Mouse (Mus musculus) liver, embryonic 12.5 days (tissue): ENCODE results near the gene Sim2. TPM values are rescaled to one million over a fixed set of nuclear protein-coding genes. Genes with fewer than 3 reads are reported as not detected.
A peak's percentile ranks its signal among the peaks of the same experiment; 100 is the strongest.

Source experiments
- ATAC-seq: fragments of 200-750 bp; cut with Nextera tagmentation; 2 replicates; pipeline ENCODE4 v1.8.0; 2017; ENCODE audit warnings: moderate number of reproducible peaks, mild to moderate bottlenecking, moderate library complexity
- H3K27ac ChIP-seq: fragments of 300-500 bp; sonication (generic); 2 replicates; pipeline ENCODE4 v1.5.1; 2016; ENCODE audit warnings: mild to moderate bottlenecking
- H3K27me3 ChIP-seq: fragments of 300-500 bp; sonication (generic); replicated peaks from 2 replicates; pipeline ENCODE4 v1.6.1; 2016; ENCODE audit warnings: mild to moderate bottlenecking, moderate library complexity
- H3K36me3 ChIP-seq: fragments of 300-500 bp; sonication (generic); 2 replicates; pipeline ENCODE4 v1.6.1; 2016; ENCODE audit warnings: mild to moderate bottlenecking, moderate library complexity
- H3K4me1 ChIP-seq: fragments of 300-500 bp; sonication (generic); 2 replicates; pipeline ENCODE4 v1.6.1; 2016
- H3K4me2 ChIP-seq: fragments of 300-500 bp; sonication (generic); 2 replicates; pipeline ENCODE4 v1.6.1; 2016; ENCODE audit warnings: mild to moderate bottlenecking, moderate library complexity
- H3K4me3 ChIP-seq: fragments of 300-500 bp; sonication (generic); 2 replicates; pipeline ENCODE4 v1.5.1; 2016; ENCODE audit warnings: mild to moderate bottlenecking, moderate library complexity
- H3K9ac ChIP-seq: fragments of 300-500 bp; sonication (generic); 2 replicates; pipeline ENCODE4 v1.6.1; 2016; ENCODE audit warnings: mild to moderate bottlenecking, moderate library complexity
- H3K9me3 ChIP-seq: fragments of 300-500 bp; sonication (generic); replicated peaks from 2 replicates; pipeline ENCODE4 v1.6.1; 2016; ENCODE audit warnings: mild to moderate bottlenecking, moderate library complexity
- WGBS: fragments of 180-500 bp; shearing (Covaris S2); methylation state at CpG from one replicate; pipeline ENCODE4 v1.1.7; 2016; ENCODE audit not compliant: insufficient replicate concordance; 5-methylcytosine and 5-hydroxymethylcytosine counted together
- polyA plus RNA-seq: library from polyadenylated mRNA; unstranded; fragments of >200 nt; fragmentation: Nextera tagmentation; extraction: Ambion mirVana; gene quantifications from 2 replicates; pipeline ENCODE4 v1.2.1, GENCODE M21; 2016

Gene Sim2
- polyA plus RNA-seq, 1 experiment from 2014 or later, result not detected

DNA sequence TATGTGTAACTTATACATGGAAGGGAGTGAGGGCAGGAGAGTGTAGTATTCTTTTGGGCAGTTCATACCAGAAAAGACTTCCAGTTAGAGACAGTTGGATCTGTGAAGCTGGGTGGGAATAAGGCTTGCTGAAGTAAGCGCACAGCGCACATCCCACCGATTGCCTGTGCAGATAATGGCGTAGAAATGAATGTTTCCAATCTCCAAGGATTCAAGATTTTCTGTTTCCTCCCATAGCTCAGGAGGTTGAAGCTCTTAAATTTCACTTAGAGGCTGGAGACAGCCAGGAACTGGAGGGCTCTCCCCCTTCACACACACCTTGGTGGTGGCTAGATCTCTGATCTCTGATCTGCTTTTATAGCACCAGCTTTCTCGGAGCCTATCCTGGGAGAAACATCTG lies 3.1 kb upstream of the Sim2 start:
- ATAC-seq, result no peak

DNA sequence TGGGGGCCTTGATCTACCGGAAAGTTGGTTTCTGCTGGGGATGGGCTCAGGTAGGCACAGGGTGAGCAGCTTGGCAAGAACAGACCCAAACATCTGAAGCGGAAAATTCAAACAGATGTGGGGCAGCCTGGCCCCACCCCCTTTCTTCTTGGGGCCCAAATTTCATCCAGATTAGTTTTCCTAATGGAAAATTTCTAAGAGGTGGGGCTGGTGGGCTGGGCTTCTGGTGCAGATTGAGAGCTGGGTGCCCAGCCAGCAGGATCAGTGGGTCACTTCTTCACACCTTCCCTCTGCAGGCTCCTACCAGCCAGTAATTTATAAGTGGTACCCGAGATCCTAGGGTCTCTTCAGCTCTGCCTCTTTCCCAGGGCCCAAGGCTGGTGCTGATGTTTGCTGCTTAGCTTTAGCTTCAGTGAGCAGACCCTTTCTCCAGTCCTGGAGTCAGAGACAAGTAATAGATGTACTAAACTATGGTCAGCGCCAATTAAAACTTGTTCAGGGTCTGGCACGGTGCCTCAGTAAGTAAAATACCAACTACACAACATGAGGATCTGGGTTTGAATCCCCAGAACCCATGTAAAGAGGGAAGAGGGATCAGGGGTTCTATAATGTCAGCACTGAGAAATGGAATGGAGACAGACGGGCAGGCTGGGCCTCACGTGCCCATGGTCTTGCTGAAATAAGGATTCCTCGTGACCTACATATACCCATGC lies 2.6 kb upstream of the Sim2 start:
- Histone ChIP-seq H3K36me3 (no peaks in the 10 kb centered on the region), H3K4me2 (no peak overlapping the region), H3K27ac (no peak overlapping the region), H3K9me3 (no peaks in the 10 kb centered on the region), H3K27me3 (peaks cover 100% of the 10 kb centered on the region), H3K4me1 (peaks cover 14% of the 10 kb centered on the region; the same call in 1 of the 2 replicates), H3K4me3 (no peak overlapping the region), H3K9ac (no peak overlapping the region)
- WGBS, result 6% methylated on average over 8 of the region's 8 CpGs
- ATAC-seq, result no peak

More for the DNA sequence above, 3.1 kb upstream of the Sim2 start:
- Histone ChIP-seq H3K27ac (no peak overlapping the region), H3K4me1 (peaks cover 14% of the 10 kb centered on the region; the same call in 1 of the 2 replicates), H3K9ac (no peak overlapping the region), H3K36me3 (no peaks in the 10 kb centered on the region), H3K4me3 (no peak overlapping the region), H3K27me3 (peaks cover 100% of the 10 kb centered on the region), H3K9me3 (no peaks in the 10 kb centered on the region), H3K4me2 (no peak overlapping the region)
- WGBS, result 18% methylated on average over 5 of the region's 5 CpGs

- no peak for ATAC-seq
- Histone ChIP-seq H3K4me2 (no peak overlapping the region), H3K9me3 (no peaks in the 10 kb centered on the region), H3K36me3 (no peaks in the 10 kb centered on the region), H3K27ac (no peak overlapping the region), H3K4me1 (peaks cover 14% of the 10 kb centered on the region; the same call in 1 of the 2 replicates), H3K27me3 (peaks cover 100% of the 10 kb centered on the region), H3K9ac (no peak overlapping the region), H3K4me3 (no peak overlapping the region)
- whole genome bisulfite sequencing, result 3% methylated on average over 46 of the region's 46 CpGs
These were observed 1.5 kb upstream of the Sim2 start for GRCm38 (mm10) chr16:94082960-94083847.

DNA sequence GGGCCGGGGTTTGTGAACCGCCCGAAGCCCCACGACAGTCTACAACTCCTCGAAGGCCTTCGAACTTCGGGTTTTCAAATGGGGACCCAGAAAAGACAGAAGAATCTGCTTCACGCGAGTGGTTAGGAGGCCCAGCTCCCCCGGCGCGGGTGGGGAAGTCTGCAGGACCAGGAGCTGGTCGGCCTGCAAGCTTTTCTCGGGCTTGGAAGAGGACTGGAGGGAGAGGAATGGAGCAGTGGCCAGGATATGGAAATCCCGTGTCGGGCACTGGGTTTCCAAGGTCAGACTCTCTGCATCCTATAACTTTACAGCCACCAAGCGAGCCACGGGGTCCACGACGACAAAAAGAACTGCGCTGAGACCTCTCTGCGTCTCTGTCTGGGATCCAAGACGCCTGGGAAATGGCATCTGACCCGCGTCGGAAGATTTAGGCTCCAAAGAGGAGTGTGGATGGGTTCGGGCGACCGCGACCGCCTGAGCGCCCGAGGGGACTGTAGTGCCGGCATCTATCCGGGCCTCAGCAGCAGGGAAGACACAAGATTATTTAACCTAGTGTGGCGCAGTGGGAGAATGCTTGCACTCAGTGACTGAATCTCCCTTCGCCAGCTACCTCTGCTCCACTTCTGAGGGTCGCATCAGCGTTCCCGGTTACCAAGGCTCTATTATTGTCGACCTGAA lies 744 bp upstream of the Sim2 start:
- Histone ChIP-seq H3K36me3 (no peaks in the 10 kb centered on the region), H3K27me3 (peaks cover 100% of the 10 kb centered on the region), H3K9ac (no peak overlapping the region), H3K4me1 (peaks cover 14% of the 10 kb centered on the region; the same call in 1 of the 2 replicates), H3K27ac (no peak overlapping the region), H3K9me3 (no peaks in the 10 kb centered on the region), H3K4me2 (no peak overlapping the region), H3K4me3 (no peak overlapping the region)
- ATAC-seq, result no peak
- 2% methylated on average over 41 of the region's 41 CpGs for WGBS

DNA sequence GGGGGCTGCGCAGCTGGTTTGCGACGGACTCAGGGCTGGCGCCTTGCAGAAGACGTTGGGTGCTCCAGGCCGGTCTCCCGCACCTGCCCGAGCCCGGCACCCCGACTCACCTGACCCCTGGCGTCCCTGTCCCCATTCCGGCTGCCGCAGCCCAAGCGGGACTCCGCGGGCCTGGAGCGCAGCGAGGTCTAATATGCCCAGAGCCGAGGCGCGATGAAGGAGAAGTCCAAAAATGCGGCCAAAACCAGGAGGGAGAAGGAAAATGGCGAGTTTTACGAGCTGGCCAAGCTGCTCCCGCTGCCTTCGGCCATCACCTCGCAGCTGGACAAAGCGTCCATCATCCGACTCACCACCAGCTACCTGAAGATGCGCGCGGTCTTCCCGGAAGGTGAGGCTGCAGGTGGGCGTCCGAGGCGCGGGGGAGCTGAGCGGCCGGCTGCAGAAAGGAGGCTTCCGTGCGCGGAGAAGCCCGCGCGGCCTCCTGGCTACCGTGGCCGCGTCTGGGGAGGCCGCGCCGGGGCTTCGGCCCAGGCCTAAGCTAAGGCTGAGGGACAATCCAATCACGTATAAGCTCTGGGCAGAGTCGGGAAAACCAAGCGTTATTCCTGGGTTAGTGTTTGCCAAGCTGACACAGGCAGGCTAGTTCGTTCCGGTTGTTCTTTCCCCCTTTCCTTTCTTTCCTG lies 1.0 kb downstream of the Sim2 start:
- H3K4me3 ChIP-seq, result peak overlapping the region; percentile 3; the same call in 1 of the 2 replicates
- H3K4me1 ChIP-seq, result peaks cover 14% of the 10 kb centered on the region; the same call in 1 of the 2 replicates
- H3K27ac ChIP-seq, result no peak overlapping the region
- no peak overlapping the region for H3K9ac ChIP-seq
- ATAC-seq, result no peak
- H3K27me3 ChIP-seq, result peaks cover 100% of the 10 kb centered on the region
- H3K4me2 ChIP-seq, result peak overlapping the region; percentile 58; the same call in 1 of the 2 replicates
- H3K9me3 ChIP-seq, result no peaks in the 10 kb centered on the region
- 1% methylated on average over 47 of the region's 57 CpGs for WGBS
- no peaks in the 10 kb centered on the region for H3K36me3 ChIP-seq

DNA sequence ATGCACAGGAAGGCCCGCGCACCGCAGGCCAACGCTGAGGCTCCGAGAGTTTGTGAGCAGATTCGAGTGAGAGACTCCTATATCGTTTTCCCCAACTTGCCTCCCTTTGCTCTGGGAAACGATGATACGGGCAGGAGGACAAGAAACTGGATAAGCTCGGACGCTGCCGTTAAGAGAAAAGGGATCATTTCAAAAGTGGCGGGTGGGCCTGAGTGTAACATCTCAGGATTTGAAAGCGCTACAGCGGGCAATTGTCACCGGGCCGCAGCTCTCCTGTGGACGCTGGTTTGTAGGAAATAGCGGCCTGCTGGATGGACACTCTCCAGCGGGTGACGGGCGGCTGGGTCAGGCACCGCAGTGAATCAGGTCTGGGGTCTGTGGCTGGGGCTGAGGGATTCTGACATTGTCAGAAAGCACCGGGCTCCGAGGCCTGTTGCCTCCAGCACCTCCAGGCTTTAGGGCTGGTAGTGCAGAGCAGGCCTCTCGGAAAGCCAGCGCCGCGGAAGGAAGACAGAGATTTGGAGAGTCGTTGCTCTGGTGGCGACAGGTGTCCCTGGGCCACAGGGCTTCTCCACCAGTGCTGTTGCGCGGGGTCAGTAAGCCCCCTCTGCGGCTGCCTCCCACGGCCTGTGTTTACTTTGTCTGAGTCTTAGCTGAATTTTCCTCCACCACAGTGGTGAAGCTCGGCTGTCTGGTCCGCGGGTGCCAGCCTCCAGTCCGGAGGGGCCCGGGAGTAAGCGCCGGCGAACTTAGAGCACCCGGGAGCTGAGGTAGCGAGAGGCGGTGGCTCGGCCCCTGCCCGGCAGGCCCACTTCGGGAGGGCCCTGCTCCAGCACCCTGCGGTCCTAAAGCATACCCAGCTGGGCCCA lies 2.2 kb downstream of the Sim2 start:
- ATAC-seq, result no peak
- H3K9me3 ChIP-seq, result no peaks in the 10 kb centered on the region
- no peak overlapping the region for H3K4me2 ChIP-seq
- no peak overlapping the region for H3K9ac ChIP-seq
- no peak overlapping the region for H3K4me3 ChIP-seq
- no peak overlapping the region for H3K27ac ChIP-seq
- WGBS, result 4% methylated on average over 50 of the region's 50 CpGs
- peaks cover 14% of the 10 kb centered on the region; the same call in 1 of the 2 replicates for H3K4me1 ChIP-seq
- peaks cover 100% of the 10 kb centered on the region for H3K27me3 ChIP-seq
- no peaks in the 10 kb centered on the region for H3K36me3 ChIP-seq

GRCm38 (mm10) chr16:94087570-94088225 lies 3.0 kb downstream of the Sim2 start:
- H3K4me2 ChIP-seq, result no peak overlapping the region
- H3K9me3 ChIP-seq, result no peaks in the 10 kb centered on the region
- H3K4me1 ChIP-seq, result peaks cover 14% of the 10 kb centered on the region; the same call in 1 of the 2 replicates
- no peak overlapping the region for H3K9ac ChIP-seq
- peaks cover 100% of the 10 kb centered on the region for H3K27me3 ChIP-seq
- no peaks in the 10 kb centered on the region for H3K36me3 ChIP-seq
- ATAC-seq, result no peak
- no peak overlapping the region for H3K27ac ChIP-seq
- 8% methylated on average over 16 of the region's 16 CpGs for WGBS
- no peak overlapping the region for H3K4me3 ChIP-seq

DNA sequence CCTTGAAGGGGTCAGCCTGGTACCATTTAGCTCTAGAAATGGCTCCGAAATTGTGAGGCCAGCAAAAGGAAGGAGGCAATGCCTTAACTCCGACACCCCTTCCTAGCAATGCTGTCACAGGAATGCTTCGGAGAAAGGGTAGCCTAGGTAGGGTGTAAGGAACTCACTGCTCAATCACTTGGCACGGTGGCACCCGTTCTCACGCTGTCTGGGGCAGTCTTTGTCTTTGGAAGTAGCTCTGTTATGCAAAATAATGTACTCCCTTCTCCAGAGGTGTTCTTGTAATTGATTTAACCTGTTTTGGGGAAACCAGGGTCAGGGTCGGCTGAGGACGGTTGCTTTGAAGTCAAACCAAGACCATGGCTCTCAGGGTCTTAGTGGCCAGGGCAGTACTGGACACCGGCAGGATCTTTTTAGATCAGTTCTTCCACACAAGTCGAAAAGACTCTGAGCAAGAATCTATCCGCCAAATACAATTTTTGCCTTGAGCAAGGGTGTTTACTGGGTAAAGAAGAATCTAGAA lies 3.6 kb downstream of the Sim2 start:
- Histone ChIP-seq H3K27me3 (peaks cover 100% of the 10 kb centered on the region), H3K9ac (no peak overlapping the region), H3K4me3 (no peak overlapping the region), H3K36me3 (no peaks in the 10 kb centered on the region), H3K9me3 (no peaks in the 10 kb centered on the region), H3K27ac (no peak overlapping the region), H3K4me1 (peaks cover 14% of the 10 kb centered on the region; the same call in 1 of the 2 replicates), H3K4me2 (no peak overlapping the region)
- ATAC-seq, result no peak
- WGBS, result 5% methylated on average over 11 of the region's 11 CpGs

GRCm38 (mm10) chr16:94088819-94089692 lies 4.3 kb downstream of the Sim2 start:
- 8% methylated on average over 14 of the region's 14 CpGs for WGBS
- no peak overlapping the region for H3K4me2 ChIP-seq
- H3K9ac ChIP-seq, result no peak overlapping the region
- no peaks in the 10 kb centered on the region for H3K9me3 ChIP-seq
- no peak for ATAC-seq
- H3K36me3 ChIP-seq, result no peaks in the 10 kb centered on the region
- no peak overlapping the region for H3K27ac ChIP-seq
- peaks cover 100% of the 10 kb centered on the region for H3K27me3 ChIP-seq
- peaks cover 14% of the 10 kb centered on the region; the same call in 1 of the 2 replicates for H3K4me1 ChIP-seq
- no peak overlapping the region for H3K4me3 ChIP-seq
